Mouse (Mus musculus) limb, embryonic 11.5 days (tissue): ENCODE results near the gene Ppfibp2. TPM values are rescaled to one million over a fixed set of nuclear protein-coding genes. Genes with fewer than 3 reads are reported as not detected.
A peak's percentile ranks its signal among the peaks of the same experiment; 100 is the strongest.

ENCODE experiments used
- ATAC-seq: fragments of 200-750 bp; cut with Nextera tagmentation; 2 replicates; pipeline ENCODE4 v1.8.0; 2017; ENCODE audit warnings: low read depth; ENCODE audit not compliant: insufficient number of reproducible peaks, low FRiP score, low TSS enrichment
- DNase-seq: peaks from one replicate; pipeline ENCODE4 v3.0.0-alpha.2; 2015; ENCODE audit warnings: low spot score
- H3K27ac ChIP-seq: fragments of 300-500 bp; sonication (generic); replicated peaks from 2 replicates; pipeline ENCODE4 v1.5.1; 2014; ENCODE audit warnings: low read depth, mild to moderate bottlenecking, low read length
- H3K27me3 ChIP-seq: fragments of 300-500 bp; sonication (generic); 2 replicates; pipeline ENCODE4 v1.6.1; 2014; ENCODE audit warnings: mild to moderate bottlenecking, low read length, mixed read lengths; ENCODE audit not compliant: control insufficient read depth, insufficient read depth
- H3K36me3 ChIP-seq: fragments of 300-500 bp; sonication (generic); 2 replicates; pipeline ENCODE4 v1.6.1; 2014; ENCODE audit warnings: mild to moderate bottlenecking, low read length, moderate library complexity, mixed read lengths; ENCODE audit not compliant: control insufficient read depth, insufficient read depth
- H3K4me1 ChIP-seq: fragments of 300-500 bp; sonication (generic); 2 replicates; pipeline ENCODE4 v1.6.1; 2014; ENCODE audit warnings: low read length, mixed read lengths; ENCODE audit not compliant: control insufficient read depth, insufficient read depth
- H3K4me2 ChIP-seq: fragments of 300-500 bp; sonication (generic); 2 replicates; pipeline ENCODE4 v1.6.1; 2014; ENCODE audit warnings: low read depth, mild to moderate bottlenecking, moderate library complexity; ENCODE audit not compliant: severe bottlenecking
- H3K4me3 ChIP-seq: fragments of 300-500 bp; sonication (generic); 2 replicates; pipeline ENCODE4 v1.5.1; 2014; ENCODE audit warnings: low read depth, low read length
- H3K9ac ChIP-seq: fragments of 300-500 bp; sonication (generic); 2 replicates; pipeline ENCODE4 v1.6.1; 2014; ENCODE audit warnings: mild to moderate bottlenecking, low read length
- H3K9me3 ChIP-seq: fragments of 300-500 bp; sonication (generic); 2 replicates; pipeline ENCODE4 v1.6.1; 2016; ENCODE audit warnings: low read length; ENCODE audit not compliant: control insufficient read depth
- WGBS: fragments of 180-500 bp; shearing (Covaris S2); extraction: QIAGEN DNeasy Blood & Tissue Kit; methylation state at CpG from one replicate; pipeline ENCODE4 v1.1.7; 2014; 5-methylcytosine and 5-hydroxymethylcytosine counted together
- polyA plus RNA-seq: library from polyadenylated mRNA; unstranded; fragments of >200 nt; fragmentation: Nextera tagmentation; extraction: Ambion mirVana; gene quantifications from 2 replicates; pipeline ENCODE4 v1.2.1, GENCODE M21; 2014

Gene Ppfibp2
- polyA plus RNA-seq, 1 experiment from 2014 or later: 18.3 TPM

GRCm38 (mm10) chr7:107685955-107686285, 90.9 kb downstream of the Ppfibp2 start:
- no peaks in the 10 kb centered on the region for H3K27me3 ChIP-seq
- H3K36me3 ChIP-seq: no peaks in the 10 kb centered on the region; the same call in 1 of the 2 replicates
- ATAC-seq (no peak), DNase-seq (no peak)
- no peaks in the 10 kb centered on the region for H3K9me3 ChIP-seq
- H3K9ac ChIP-seq: no peak overlapping the region
- H3K27ac ChIP-seq: no peak overlapping the region
- H3K4me2 ChIP-seq: no peak overlapping the region
- WGBS: 83% methylated on average over 7 of the region's 7 CpGs
- H3K4me3 ChIP-seq: no peak overlapping the region
- peaks cover 12% of the 10 kb centered on the region for H3K4me1 ChIP-seq

GRCm38 (mm10) chr7:107687412-107687811, 92.4 kb downstream of the Ppfibp2 start:
- Histone ChIP-seq H3K4me2 (no peak overlapping the region), H3K27me3 (no peaks in the 10 kb centered on the region), H3K36me3 (no peaks in the 10 kb centered on the region; the same call in 1 of the 2 replicates), H3K27ac (no peak overlapping the region), H3K4me1 (peaks cover 21% of the 10 kb centered on the region), H3K9me3 (no peaks in the 10 kb centered on the region), H3K4me3 (no peak overlapping the region), H3K9ac (no peak overlapping the region)
- no peak for DNase-seq
- ATAC-seq: no peak
- WGBS: 43% methylated on average over 3 of the region's 3 CpGs

- DNase-seq (no peak), ATAC-seq (no peak)
- Histone ChIP-seq H3K9ac (no peak overlapping the region), H3K36me3 (no peaks in the 10 kb centered on the region; the same call in 1 of the 2 replicates), H3K9me3 (no peaks in the 10 kb centered on the region), H3K27me3 (no peaks in the 10 kb centered on the region), H3K27ac (no peak overlapping the region), H3K4me3 (no peak overlapping the region), H3K4me2 (no peak overlapping the region), H3K4me1 (peaks cover 23% of the 10 kb centered on the region)
- 87% methylated on average over 4 of the region's 4 CpGs for WGBS
Measured at GRCm38 (mm10) chr7:107688040-107688439, 93.0 kb downstream of the Ppfibp2 start.

- DNase-seq: peak; percentile 61
- H3K4me2 ChIP-seq: peak overlapping the region; percentile 21; the same call in 1 of the 2 replicates
Measured at GRCm38 (mm10) chr7:107690426-107691221, 95.6 kb downstream of the Ppfibp2 start.

GRCm38 (mm10) chr7:107691493-107691892, 96.5 kb downstream of the Ppfibp2 start:
- 11% methylated on average over 6 of the region's 6 CpGs for WGBS
- Histone ChIP-seq H3K9me3 (no peaks in the 10 kb centered on the region), H3K36me3 (no peaks in the 10 kb centered on the region; the same call in 1 of the 2 replicates), H3K27me3 (no peaks in the 10 kb centered on the region), H3K9ac (no peak overlapping the region), H3K27ac (peak overlapping the region; percentile 92), H3K4me3 (no peak overlapping the region), H3K4me1 (peaks cover 23% of the 10 kb centered on the region), H3K4me2 (no peak overlapping the region)
- peak; percentile 19; the same call in 1 of the 2 replicates for ATAC-seq
- DNase-seq: peak; percentile 30

More at GRCm38 (mm10) chr7:107690426-107691221, 95.6 kb downstream of the Ppfibp2 start:
- 2% methylated on average over 17 of the region's 17 CpGs for WGBS
- Histone ChIP-seq H3K27ac (peak overlapping the region; percentile 92), H3K27me3 (no peaks in the 10 kb centered on the region), H3K4me3 (no peak overlapping the region), H3K9me3 (no peaks in the 10 kb centered on the region), H3K4me1 (peaks cover 23% of the 10 kb centered on the region), H3K9ac (no peak overlapping the region), H3K36me3 (no peaks in the 10 kb centered on the region; the same call in 1 of the 2 replicates)
- peak; percentile 86 for ATAC-seq

GRCm38 (mm10) chr7:107694254-107694947, 99.4 kb downstream of the Ppfibp2 start:
- ATAC-seq: no peak
- H3K4me3 ChIP-seq: no peak overlapping the region
- WGBS: 66% methylated on average over 10 of the region's 10 CpGs

GRCm38 (mm10) chr7:107697066-107697465, 102.1 kb downstream of the Ppfibp2 start:
- peaks cover 4% of the 10 kb centered on the region; the same call in 1 of the 2 replicates for H3K4me1 ChIP-seq
- no peaks in the 10 kb centered on the region for H3K27me3 ChIP-seq
- no peaks in the 10 kb centered on the region; the same call in 1 of the 2 replicates for H3K36me3 ChIP-seq
- H3K9me3 ChIP-seq: no peaks in the 10 kb centered on the region
- ATAC-seq: no peak
- DNase-seq: no peak
- no peak overlapping the region for H3K4me2 ChIP-seq
- WGBS: 91% methylated on average over 5 of the region's 5 CpGs
- H3K4me3 ChIP-seq: no peak overlapping the region
- no peak overlapping the region for H3K27ac ChIP-seq
- no peak overlapping the region for H3K9ac ChIP-seq

More at GRCm38 (mm10) chr7:107694254-107694947, 99.4 kb downstream of the Ppfibp2 start:
- H3K9ac ChIP-seq: no peak overlapping the region
- H3K27ac ChIP-seq: no peak overlapping the region
- H3K9me3 ChIP-seq: no peaks in the 10 kb centered on the region
- no peak for DNase-seq
- H3K36me3 ChIP-seq: no peaks in the 10 kb centered on the region
- no peaks in the 10 kb centered on the region for H3K27me3 ChIP-seq
- no peak overlapping the region for H3K4me2 ChIP-seq
- H3K4me1 ChIP-seq: peaks cover 23% of the 10 kb centered on the region

- WGBS: 73% methylated on average over 1 of the region's 1 CpGs
- H3K4me2 ChIP-seq: no peak overlapping the region
- no peak overlapping the region for H3K4me3 ChIP-seq
- H3K36me3 ChIP-seq: no peaks in the 10 kb centered on the region; the same call in 1 of the 2 replicates
- H3K9me3 ChIP-seq: no peaks in the 10 kb centered on the region
- no peak for DNase-seq
- H3K27me3 ChIP-seq: no peaks in the 10 kb centered on the region
- ATAC-seq: no peak
- H3K27ac ChIP-seq: no peak overlapping the region
- no peak overlapping the region for H3K9ac ChIP-seq
- H3K4me1 ChIP-seq: peaks cover 13% of the 10 kb centered on the region; the same call in 1 of the 2 replicates
Measured at GRCm38 (mm10) chr7:107699926-107700325, 104.9 kb downstream of the Ppfibp2 start.
